Mouse (Mus musculus) ES-E14 (cell line): ENCODE measurements around the gene Hist1h2ad. TPM values are rescaled to one million over a fixed set of nuclear protein-coding genes. Genes with fewer than 3 reads are reported as not detected.

Source experiments
- DNase-seq: peaks from one replicate; pipeline ENCODE4 v3.0.0-alpha.2; 2013; ENCODE audit warnings: low read depth, low spot score
- H3K27ac ChIP-seq: 2 replicates; pipeline ENCODE4 v1.5.1; 2012; ENCODE audit warnings: low read depth, mild to moderate bottlenecking, low read length, moderate library complexity, mixed read lengths; ENCODE audit not compliant: poor library complexity, insufficient read depth, severe bottlenecking
- H3K36me3 ChIP-seq: 2 replicates; pipeline ENCODE4 v1.6.1; 2012; ENCODE audit warnings: mild to moderate bottlenecking, low read length, moderate library complexity, mixed read lengths; ENCODE audit not compliant: control insufficient read depth, poor library complexity, insufficient read depth, severe bottlenecking
- H3K4me1 ChIP-seq, 2 experiments: fragments of 150-350 bp in 1 of 2; sonication (generic) in 1 of 2; 2 replicates each; pipeline ENCODE4 v1.6.1; 2012; ENCODE audit warnings: low read length in 2 of 2, mild to moderate bottlenecking in 1 of 2, mixed read lengths in 1 of 2; ENCODE audit not compliant: control insufficient read depth in 2 of 2, insufficient read depth in 2 of 2, poor library complexity in 1 of 2
- H3K4me3 ChIP-seq, 2 experiments: fragments of 150-350 bp in 1 of 2; sonication (generic) in 1 of 2; 2 replicates each; pipeline ENCODE4 v1.5.1; 2012; ENCODE audit warnings: low read length in 2 of 2, low read depth in 1 of 2, mild to moderate bottlenecking in 1 of 2, mixed read lengths in 1 of 2; ENCODE audit not compliant: insufficient read depth in 1 of 2, poor library complexity in 1 of 2, severe bottlenecking in 1 of 2
- H3K9ac ChIP-seq: 2 replicates; pipeline ENCODE4 v1.6.1; 2012; ENCODE audit warnings: low read depth, mild to moderate bottlenecking, low read length, mixed read lengths; ENCODE audit not compliant: poor library complexity, insufficient read depth, severe bottlenecking
- H3K9me3 ChIP-seq: fragments of 150-350 bp; sonication (generic); 2 replicates; pipeline ENCODE4 v1.6.1; 2012; ENCODE audit warnings: low read depth, mild to moderate bottlenecking, low read length; ENCODE audit not compliant: control insufficient read depth, insufficient read depth
- CHD2 ChIP-seq: IDR thresholded peaks from 2 replicates; pipeline ENCODE4 v1.6.1; 2014; ENCODE audit warnings: mild to moderate bottlenecking, low read depth, low read length, inconsistent platforms
- HCFC1 ChIP-seq: IDR thresholded peaks from 2 replicates; pipeline ENCODE4 v1.6.1; 2012; ENCODE audit warnings: low read length, inconsistent platforms, borderline replicate concordance; ENCODE audit not compliant: insufficient read depth
- MAFK ChIP-seq: IDR thresholded peaks from 2 replicates; pipeline ENCODE4 v1.6.1; 2014; ENCODE audit warnings: mild to moderate bottlenecking, low read depth, low read length, inconsistent platforms; ENCODE audit not compliant: insufficient read depth
- ZC3H11A ChIP-seq: IDR thresholded peaks from 2 replicates; pipeline ENCODE4 v1.6.1; 2012; ENCODE audit warnings: low read depth, mild to moderate bottlenecking, inconsistent platforms, low read length, borderline replicate concordance
- ZNF384 ChIP-seq: IDR thresholded peaks from 2 replicates; pipeline ENCODE4 v1.6.1; 2012; ENCODE audit warnings: low read depth, low read length, inconsistent platforms
- in situ Hi-C, 2 experiments: fragments of 600-800 bp; cut with MboI; formaldehyde crosslinking; loops; one replicate each; pipeline ENCODE4 v1.15.1; 2025; ENCODE audit warnings: low sequenced_read_pairs in 2 of 2, inconsistent platforms in 1 of 2; ENCODE audit not compliant: unreplicated experiment in 2 of 2
- total RNA-seq: library from RNA; depleted of rRNA; stranded (reverse); fragments of 300-350 nt; gene quantifications from 2 replicates; pipeline ENCODE4 v1.2.3, GENCODE M21; 2012

The Hist1h2ad gene
- total RNA-seq, 1 experiment = 1,000 TPM

DNA sequence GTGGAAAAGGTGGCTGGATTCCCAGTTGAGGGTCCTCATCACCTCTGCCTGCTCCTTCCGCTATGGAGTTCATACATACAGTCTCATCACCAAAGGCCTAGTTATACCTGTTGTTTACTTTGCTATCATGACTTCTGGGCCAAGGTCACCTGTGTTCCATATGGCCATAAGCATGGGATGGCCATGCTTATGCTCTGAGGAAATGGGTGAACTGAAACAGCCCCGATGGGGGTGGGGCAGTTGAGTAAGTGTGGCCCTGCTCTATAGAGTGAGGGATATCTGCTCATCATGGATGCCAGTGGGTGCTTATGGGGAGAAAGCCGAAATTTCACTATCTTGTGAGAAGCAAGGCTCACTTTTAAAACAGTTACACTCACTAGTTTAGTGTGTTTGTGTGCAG is 30.9 kb downstream of the Hist1h2ad start:
- Histone ChIP-seq H3K4me1 (no peaks in the 10 kb centered on the region), H3K27ac (no peak overlapping the region), H3K36me3 (no peaks in the 10 kb centered on the region), H3K9me3 (no peaks in the 10 kb centered on the region), H3K9ac (no peak overlapping the region), H3K4me3 (no peak overlapping the region)
- TF ChIP-seq MAFK = no peak
- TF ChIP-seq ZC3H11A = no peak
- TF ChIP-seq HCFC1 = no peak
- TF ChIP-seq CHD2 = no peak
- no peak for TF ChIP-seq ZNF384
- DNase-seq = no peak
- in situ Hi-C loops = loop anchor here in 1 of 2 experiments (10.0 kb wide), 1 partner anchor 190 kb away; no protein-coding TSS in a partner anchor

DNA sequence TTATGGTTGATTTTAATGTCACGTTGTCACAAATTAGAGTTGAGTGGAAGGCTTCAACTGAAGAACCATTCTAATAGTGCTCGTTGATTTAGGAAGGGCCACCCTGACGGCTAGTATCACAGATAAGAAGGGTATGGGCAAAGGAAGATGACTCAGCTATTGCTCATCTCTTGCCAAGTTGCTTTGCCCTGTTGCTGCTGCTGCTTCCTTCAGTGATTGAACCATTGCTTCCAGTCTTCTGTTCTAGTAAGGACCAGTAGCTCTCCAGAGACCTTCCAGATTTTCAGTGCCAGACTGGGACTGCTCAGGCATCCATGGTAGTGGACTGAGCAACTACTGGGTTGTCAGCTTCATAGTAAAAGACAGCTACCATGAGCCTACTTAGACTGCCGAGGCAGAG is 35.0 kb downstream of the Hist1h2ad start:
- in situ Hi-C loops = loop anchor here in 1 of 2 experiments (10.0 kb wide), 1 partner anchor 194 kb away; no protein-coding TSS in a partner anchor
- no peak for DNase-seq
- H3K4me1 ChIP-seq = no peaks in the 10 kb centered on the region
- no peak overlapping the region for H3K27ac ChIP-seq
- no peaks in the 10 kb centered on the region for H3K36me3 ChIP-seq
- no peak for TF ChIP-seq ZNF384
- no peak for TF ChIP-seq ZC3H11A
- no peak for TF ChIP-seq MAFK
- TF ChIP-seq CHD2 = no peak
- TF ChIP-seq HCFC1 = no peak
- no peak overlapping the region for H3K9ac ChIP-seq
- no peaks in the 10 kb centered on the region for H3K9me3 ChIP-seq
- H3K4me3 ChIP-seq = no peak overlapping the region

GRCm38 (mm10) chr13:23609844-23610243 is 35.7 kb downstream of the Hist1h2ad start:
- DNase-seq = no peak
- H3K9ac ChIP-seq = no peak overlapping the region
- no peaks in the 10 kb centered on the region for H3K4me1 ChIP-seq
- H3K4me3 ChIP-seq = no peak overlapping the region
- H3K27ac ChIP-seq = no peak overlapping the region
- no peaks in the 10 kb centered on the region for H3K36me3 ChIP-seq
- TF ChIP-seq CHD2 = no peak
- TF ChIP-seq HCFC1 = no peak
- TF ChIP-seq ZNF384 = no peak
- TF ChIP-seq MAFK = no peak
- TF ChIP-seq ZC3H11A = no peak
- H3K9me3 ChIP-seq = no peaks in the 10 kb centered on the region
- in situ Hi-C loops = loop anchor here in 1 of 2 experiments (10.0 kb wide), 1 partner anchor 195 kb away; no protein-coding TSS in a partner anchor

GRCm38 (mm10) chr13:23610393-23610792 is 36.2 kb downstream of the Hist1h2ad start:
- H3K4me1 ChIP-seq = no peaks in the 10 kb centered on the region
- DNase-seq = no peak
- H3K36me3 ChIP-seq = no peaks in the 10 kb centered on the region
- no peaks in the 10 kb centered on the region for H3K9me3 ChIP-seq
- in situ Hi-C loops = no loop called here
- TF ChIP-seq ZNF384 (no peak), CHD2 (no peak), MAFK (no peak), ZC3H11A (no peak), HCFC1 (no peak)
- no peak overlapping the region for H3K27ac ChIP-seq
- H3K4me3 ChIP-seq = no peak overlapping the region
- no peak overlapping the region for H3K9ac ChIP-seq

DNA sequence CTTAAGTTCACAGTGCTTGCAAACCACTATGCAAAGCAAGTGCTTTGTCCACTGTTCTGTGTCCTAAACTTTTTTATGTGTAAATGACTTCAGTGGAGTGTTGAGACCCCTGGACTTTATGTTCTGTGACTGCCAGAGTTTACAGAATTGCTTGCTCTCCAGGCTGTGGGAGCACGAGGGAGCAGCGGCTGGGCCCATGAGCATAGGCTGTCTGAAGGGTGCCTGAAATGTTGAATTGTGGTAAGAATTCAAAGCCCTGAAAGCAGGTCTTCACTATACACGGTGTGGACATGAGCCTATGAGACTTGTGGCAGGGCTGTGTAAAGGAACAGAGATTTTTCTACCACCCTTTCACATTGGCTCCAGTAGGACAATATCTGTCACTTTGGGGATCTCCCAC is 37.5 kb downstream of the Hist1h2ad start:
- H3K9ac ChIP-seq = no peak overlapping the region
- no peak for DNase-seq
- H3K27ac ChIP-seq = no peak overlapping the region
- H3K9me3 ChIP-seq = no peaks in the 10 kb centered on the region
- TF ChIP-seq HCFC1 (no peak), CHD2 (no peak), ZNF384 (no peak), MAFK (no peak), ZC3H11A (no peak)
- H3K4me1 ChIP-seq = no peaks in the 10 kb centered on the region
- in situ Hi-C loops = no loop called here
- H3K36me3 ChIP-seq = no peaks in the 10 kb centered on the region
- H3K4me3 ChIP-seq = no peak overlapping the region
